Mouse (Mus musculus): ENCODE measurements at regions not wholly inside any gene's neighbourhood (a gene's known extent, or its start where the extent isn't known, plus 50 kb on each side); places are given as distances from the start of the nearest gene placed in this dataset.

- Histone ChIP-seq H3K4me3 (ENCODE audit: insufficient read depth, low read length) (no peak overlapping the region), H3K4me1 (ENCODE audit: control insufficient read depth, insufficient read depth, low read length) (no peaks in the 10 kb centered on the region), H3K27ac (ENCODE audit: insufficient read depth, low read length) (no peak overlapping the region)
- TF ChIP-seq POLR2A (IDR thresholded peaks at IDR 0.05; ENCODE audit: low read depth, low read length) (no peak), CTCF (IDR thresholded peaks at IDR 0.05; ENCODE audit: borderline replicate concordance, insufficient read depth, low read length) (no peak)
Observed at GRCm38 (mm10) chr5:90033103-90033502, 150.0 kb upstream of the Adamts3 start.

GRCm38 (mm10) chr5:90030737-90031136 is 147.6 kb upstream of the Adamts3 start:
- TF ChIP-seq CTCF (IDR thresholded peaks at IDR 0.05; ENCODE audit: borderline replicate concordance, insufficient read depth, low read length) (no peak), POLR2A (IDR thresholded peaks at IDR 0.05; ENCODE audit: low read depth, low read length) (no peak)
- Histone ChIP-seq H3K27ac (ENCODE audit: insufficient read depth, low read length) (no peak overlapping the region), H3K4me1 (ENCODE audit: control insufficient read depth, insufficient read depth, low read length) (no peaks in the 10 kb centered on the region)

GRCm38 (mm10) chr5:90029751-90030150 is 146.6 kb upstream of the Adamts3 start:
- Histone ChIP-seq H3K4me3 (ENCODE audit: insufficient read depth, low read length) (no peak overlapping the region), H3K27ac (ENCODE audit: insufficient read depth, low read length) (no peak overlapping the region), H3K4me1 (ENCODE audit: control insufficient read depth, insufficient read depth, low read length) (no peaks in the 10 kb centered on the region)
- TF ChIP-seq CTCF (IDR thresholded peaks at IDR 0.05; ENCODE audit: borderline replicate concordance, insufficient read depth, low read length) (no peak), POLR2A (IDR thresholded peaks at IDR 0.05; ENCODE audit: low read depth, low read length) (no peak)

More at GRCm38 (mm10) chr5:90030737-90031136, 147.6 kb upstream of the Adamts3 start:
- H3K4me3 ChIP-seq (ENCODE audit: insufficient read depth, low read length): no peak overlapping the region

GRCm38 (mm10) chr5:90026835-90027753 is 144.0 kb upstream of the Adamts3 start:
- H3K4me1 ChIP-seq (ENCODE audit: control insufficient read depth, insufficient read depth, low read length): no peaks in the 10 kb centered on the region
- peak overlapping the region; percentile 52 for H3K27ac ChIP-seq (ENCODE audit: insufficient read depth, low read length)
- TF ChIP-seq CTCF (IDR thresholded peaks at IDR 0.05; ENCODE audit: borderline replicate concordance, insufficient read depth, low read length): no peak
- no peak for TF ChIP-seq POLR2A (IDR thresholded peaks at IDR 0.05; ENCODE audit: low read depth, low read length)
- H3K4me3 ChIP-seq (ENCODE audit: insufficient read depth, low read length): no peak overlapping the region

- Histone ChIP-seq H3K4me3 (ENCODE audit: insufficient read depth, low read length) (no peak overlapping the region), H3K4me1 (ENCODE audit: control insufficient read depth, insufficient read depth, low read length) (no peaks in the 10 kb centered on the region), H3K27ac (ENCODE audit: insufficient read depth, low read length) (no peak overlapping the region)
- no peak for TF ChIP-seq POLR2A (IDR thresholded peaks at IDR 0.05; ENCODE audit: low read depth, low read length)
- TF ChIP-seq CTCF (IDR thresholded peaks at IDR 0.05; ENCODE audit: borderline replicate concordance, insufficient read depth, low read length): no peak
Observed at GRCm38 (mm10) chr5:90021447-90021846, 138.3 kb upstream of the Adamts3 start.

GRCm38 (mm10) chr5:90000758-90001157 is 117.6 kb upstream of the Adamts3 start:
- TF ChIP-seq POLR2A (IDR thresholded peaks at IDR 0.05; ENCODE audit: low read depth, low read length) (no peak), CTCF (IDR thresholded peaks at IDR 0.05; ENCODE audit: borderline replicate concordance, insufficient read depth, low read length) (no peak)
- H3K4me1 ChIP-seq (ENCODE audit: control insufficient read depth, insufficient read depth, low read length): no peaks in the 10 kb centered on the region
- H3K4me3 ChIP-seq (ENCODE audit: insufficient read depth, low read length): no peak overlapping the region
- H3K27ac ChIP-seq (ENCODE audit: insufficient read depth, low read length): no peak overlapping the region

GRCm38 (mm10) chr5:89991568-89991967 is 108.4 kb upstream of the Adamts3 start:
- H3K4me1 ChIP-seq (ENCODE audit: control insufficient read depth, insufficient read depth, low read length): no peaks in the 10 kb centered on the region
- H3K4me3 ChIP-seq (ENCODE audit: insufficient read depth, low read length): no peak overlapping the region
- H3K27ac ChIP-seq (ENCODE audit: insufficient read depth, low read length): no peak overlapping the region
- TF ChIP-seq CTCF (IDR thresholded peaks at IDR 0.05; ENCODE audit: borderline replicate concordance, insufficient read depth, low read length) (no peak), POLR2A (IDR thresholded peaks at IDR 0.05; ENCODE audit: low read depth, low read length) (no peak)

GRCm38 (mm10) chr5:89981627-89982026 is 98.5 kb upstream of the Adamts3 start:
- no peaks in the 10 kb centered on the region for H3K4me1 ChIP-seq (ENCODE audit: control insufficient read depth, insufficient read depth, low read length)
- no peak overlapping the region for H3K4me3 ChIP-seq (ENCODE audit: insufficient read depth, low read length)
- H3K27ac ChIP-seq (ENCODE audit: insufficient read depth, low read length): no peak overlapping the region
- TF ChIP-seq POLR2A (IDR thresholded peaks at IDR 0.05; ENCODE audit: low read depth, low read length): no peak
- no peak for TF ChIP-seq CTCF (IDR thresholded peaks at IDR 0.05; ENCODE audit: borderline replicate concordance, insufficient read depth, low read length)

- TF ChIP-seq POLR2A (IDR thresholded peaks at IDR 0.05; ENCODE audit: low read depth, low read length) (no peak), CTCF (IDR thresholded peaks at IDR 0.05; ENCODE audit: borderline replicate concordance, insufficient read depth, low read length) (no peak)
- H3K27ac ChIP-seq (ENCODE audit: insufficient read depth, low read length): no peak overlapping the region
- no peak overlapping the region for H3K4me3 ChIP-seq (ENCODE audit: insufficient read depth, low read length)
- no peaks in the 10 kb centered on the region for H3K4me1 ChIP-seq (ENCODE audit: control insufficient read depth, insufficient read depth, low read length)
Observed at GRCm38 (mm10) chr5:89980204-89980603, 97.1 kb upstream of the Adamts3 start.

- TF ChIP-seq CTCF (IDR thresholded peaks at IDR 0.05; ENCODE audit: borderline replicate concordance, insufficient read depth, low read length) (no peak), POLR2A (IDR thresholded peaks at IDR 0.05; ENCODE audit: low read depth, low read length) (no peak)
- no peaks in the 10 kb centered on the region for H3K4me1 ChIP-seq (ENCODE audit: control insufficient read depth, insufficient read depth, low read length)
- H3K27ac ChIP-seq (ENCODE audit: insufficient read depth, low read length): no peak overlapping the region
- H3K4me3 ChIP-seq (ENCODE audit: insufficient read depth, low read length): no peak overlapping the region
Observed at GRCm38 (mm10) chr5:89952611-89953010, 69.5 kb upstream of the Adamts3 start.

All from embryonic fibroblast, embryonic 13.5 days (primary cell).